Mouse (Mus musculus) CD4-positive, CD25-positive, alpha-beta regulatory T cell, adult 2 months (primary cell): ENCODE measurements at regions not wholly inside any gene's neighbourhood (a gene's known extent, or its start where the extent isn't known, plus 50 kb on each side); places are given as distances from the start of the nearest gene placed in this dataset.
A peak's percentile ranks its signal among the peaks of the same experiment; 100 is the strongest.

Experiments
- DNase-seq: peaks from one replicate; pipeline ENCODE4 v3.0.0-alpha.2; 2012; ENCODE audit warnings: low read depth, low spot score

GRCm38 (mm10) chr13:101625922-101626321 is 142.1 kb downstream of the Pik3r1 start:
- no peak for DNase-seq

GRCm38 (mm10) chr13:101624179-101624581 is 143.8 kb downstream of the Pik3r1 start:
- no peak for DNase-seq

GRCm38 (mm10) chr13:101622649-101623048 is 145.4 kb downstream of the Pik3r1 start:
- DNase-seq: no peak

- DNase-seq: no peak
Measured at GRCm38 (mm10) chr13:101620660-101621059, 147.4 kb downstream of the Pik3r1 start.

GRCm38 (mm10) chr13:101619154-101619553 is 148.9 kb downstream of the Pik3r1 start:
- DNase-seq: no peak

- no peak for DNase-seq
Measured at GRCm38 (mm10) chr13:101612786-101613185, 155.2 kb downstream of the Pik3r1 start.

GRCm38 (mm10) chr13:101611725-101612124 is 156.3 kb downstream of the Pik3r1 start:
- DNase-seq: no peak

- DNase-seq: no peak
Measured at GRCm38 (mm10) chr13:101606184-101606730, 161.8 kb downstream of the Pik3r1 start.

GRCm38 (mm10) chr13:101605685-101606084 is 162.3 kb downstream of the Pik3r1 start:
- DNase-seq: no peak

GRCm38 (mm10) chr13:101605051-101605450 is 163.0 kb downstream of the Pik3r1 start:
- DNase-seq: no peak

- DNase-seq: no peak
Measured at GRCm38 (mm10) chr13:101598126-101598485, 169.9 kb downstream of the Pik3r1 start.

- no peak for DNase-seq
Measured at GRCm38 (mm10) chr13:101597243-101598125, 170.5 kb downstream of the Pik3r1 start.

- no peak for DNase-seq
Measured at GRCm38 (mm10) chr13:101594511-101595175, 173.4 kb downstream of the Pik3r1 start.

GRCm38 (mm10) chr13:101592355-101592754 is 175.7 kb downstream of the Pik3r1 start:
- DNase-seq: no peak

- DNase-seq: peak; percentile 31
Measured at GRCm38 (mm10) chr13:101588905-101589304, 179.1 kb downstream of the Pik3r1 start.

GRCm38 (mm10) chr13:101586787-101587186 is 181.2 kb downstream of the Pik3r1 start:
- no peak for DNase-seq

- no peak for DNase-seq
Measured at GRCm38 (mm10) chr13:101576481-101576880, 191.5 kb downstream of the Pik3r1 start.

- no peak for DNase-seq
Measured at GRCm38 (mm10) chr13:101572809-101573590, 195.0 kb downstream of the Pik3r1 start.

GRCm38 (mm10) chr13:101572246-101572645 is 195.8 kb downstream of the Pik3r1 start:
- no peak for DNase-seq

GRCm38 (mm10) chr13:101570034-101570433 is 198.0 kb downstream of the Pik3r1 start:
- DNase-seq: no peak

GRCm38 (mm10) chr13:101568985-101569631 is 198.9 kb downstream of the Pik3r1 start:
- DNase-seq: no peak
